Mouse (Mus musculus) CH12.LX (cell line): Measurements from ENCODE around the gene E130114P18Rik. TPM values are rescaled to one million over a fixed set of nuclear protein-coding genes. Genes with fewer than 3 reads are reported as not detected.

Experiments
- DNase-seq: peaks from one replicate; pipeline ENCODE4 v3.0.0-alpha.2; 2013; ENCODE audit errors: extremely low read depth
- H3K27ac ChIP-seq: 2 replicates; pipeline ENCODE4 v1.5.1; 2012; ENCODE audit warnings: low read depth, mild to moderate bottlenecking, control low read depth, moderate library complexity; ENCODE audit not compliant: insufficient read depth
- H3K27me3 ChIP-seq: replicated peaks from 2 replicates; pipeline ENCODE3; 2012; ENCODE audit warnings: inconsistent platforms
- H3K36me3 ChIP-seq, 2 experiments: replicated peaks in 1 of 2; 2 replicates each; pipeline versions ENCODE3 to v1.6.1; 2012; ENCODE audit warnings: inconsistent platforms in 1 of 2, low read length in 1 of 2, mild to moderate bottlenecking in 1 of 2, mixed read lengths in 1 of 2, moderate library complexity in 1 of 2; ENCODE audit not compliant: control insufficient read depth in 1 of 2, insufficient read depth in 1 of 2
- H3K4me1 ChIP-seq, 2 experiments: 2 replicates each; pipeline ENCODE4 v1.6.1; 2012; ENCODE audit warnings: inconsistent platforms in 1 of 2, moderate library complexity in 1 of 2; ENCODE audit not compliant: insufficient read depth in 2 of 2, control insufficient read depth in 1 of 2
- H3K4me2 ChIP-seq: 2 replicates; pipeline ENCODE4 v1.6.1; 2012; ENCODE audit warnings: low read depth, mild to moderate bottlenecking, control low read depth; ENCODE audit not compliant: poor library complexity, insufficient read depth, severe bottlenecking
- H3K4me3 ChIP-seq, 3 experiments: fragments of 150-350 bp in 1 of 3; sonication (generic) in 1 of 3; replicated peaks in 1 of 3; 2 replicates each; pipeline versions ENCODE3 to v1.5.1; 2011 to 2012; ENCODE audit warnings: low read depth in 2 of 3, low read length in 2 of 3, mild to moderate bottlenecking in 2 of 3, moderate library complexity in 2 of 3, control low read depth in 1 of 3, improper control_type of control experiment in 1 of 3, inconsistent platforms in 1 of 3, mixed read lengths in 1 of 3; ENCODE audit not compliant: poor library complexity in 1 of 3
- H3K79me2 ChIP-seq: replicated peaks from 2 replicates; pipeline ENCODE4 v1.6.1; 2012; ENCODE audit warnings: mild to moderate bottlenecking, moderate library complexity; ENCODE audit not compliant: control insufficient read depth, poor library complexity, insufficient read depth, severe bottlenecking; ENCODE audit errors: extremely low read depth
- H3K9ac ChIP-seq: 2 replicates; pipeline ENCODE4 v1.6.1; 2012; ENCODE audit warnings: low read depth, mild to moderate bottlenecking, control low read depth, moderate library complexity; ENCODE audit not compliant: insufficient read depth
- H3K9me3 ChIP-seq: replicated peaks from 2 replicates; pipeline ENCODE3; 2012; ENCODE audit warnings: low read length, inconsistent platforms, mixed read lengths
- CHD1 ChIP-seq: IDR thresholded peaks from 2 replicates; pipeline ENCODE4 v1.6.1; 2012; ENCODE audit warnings: low read depth, low read length, improper control_type of control experiment, inconsistent platforms
- HCFC1 ChIP-seq: IDR thresholded peaks from 2 replicates; pipeline ENCODE4 v1.6.1; 2012; ENCODE audit warnings: low read depth, mild to moderate bottlenecking, inconsistent platforms, low read length, improper control_type of control experiment
- IRF4 ChIP-seq: IDR thresholded peaks from 2 replicates; pipeline ENCODE4 v1.6.1; 2014; ENCODE audit warnings: low read depth, mild to moderate bottlenecking, inconsistent platforms, low read length, improper control_type of control experiment
- JUN ChIP-seq: IDR thresholded peaks from 2 replicates; pipeline ENCODE4 v1.6.1; 2011; ENCODE audit warnings: low read depth, mild to moderate bottlenecking, low read length, improper control_type of control experiment, moderate library complexity; ENCODE audit not compliant: insufficient read depth
- JUND ChIP-seq: conservative IDR thresholded peaks from 2 replicates; pipeline ENCODE4 v1.6.1; 2011; ENCODE audit warnings: low read depth, low read length, improper control_type of control experiment
- MAX ChIP-seq: IDR thresholded peaks from 2 replicates; pipeline ENCODE4 v1.6.1; 2011; ENCODE audit warnings: low read length, improper control_type of control experiment
- MXI1 ChIP-seq: IDR thresholded peaks from 2 replicates; pipeline ENCODE4 v1.6.1; 2011; ENCODE audit warnings: mild to moderate bottlenecking, low read depth, low read length, improper control_type of control experiment
- NELFE ChIP-seq: IDR thresholded peaks from 2 replicates; pipeline ENCODE4 v1.6.1; 2011; ENCODE audit warnings: low read depth, low read length, improper control_type of control experiment
- NRF1 ChIP-seq: IDR thresholded peaks from 2 replicates; pipeline ENCODE4 v1.6.1; 2014; ENCODE audit warnings: low read depth, mild to moderate bottlenecking, inconsistent platforms, low read length, improper control_type of control experiment, moderate library complexity
- PAX5 ChIP-seq: IDR thresholded peaks from 2 replicates; pipeline ENCODE4 v1.6.1; 2012; ENCODE audit warnings: low read length, inconsistent platforms, mixed read lengths
- RAD21 ChIP-seq: IDR thresholded peaks from 2 replicates; pipeline ENCODE4 v1.6.1; 2011; ENCODE audit warnings: low read depth, mild to moderate bottlenecking, low read length, improper control_type of control experiment, moderate library complexity
- SIN3A ChIP-seq: IDR thresholded peaks from 2 replicates; pipeline ENCODE4 v1.6.1; 2012; ENCODE audit warnings: low read length, improper control_type of control experiment, inconsistent platforms
- SMC3 ChIP-seq: IDR thresholded peaks from 2 replicates; pipeline ENCODE4 v1.6.1; 2011; ENCODE audit warnings: low read depth, low read length, improper control_type of control experiment
- TCF12 ChIP-seq: IDR thresholded peaks from 2 replicates; pipeline ENCODE4 v1.6.1; 2014; ENCODE audit warnings: low read depth, mild to moderate bottlenecking, inconsistent platforms, low read length, improper control_type of control experiment
- UBTF ChIP-seq: IDR thresholded peaks from 2 replicates; pipeline ENCODE4 v1.6.1; 2012; ENCODE audit warnings: low read depth, mild to moderate bottlenecking, inconsistent platforms, low read length, improper control_type of control experiment, moderate library complexity
- USF1 ChIP-seq: IDR thresholded peaks from 2 replicates; pipeline ENCODE4 v1.6.1; 2014; ENCODE audit warnings: low read depth, mild to moderate bottlenecking, inconsistent platforms, low read length, improper control_type of control experiment
- USF2 ChIP-seq: conservative IDR thresholded peaks from 2 replicates; pipeline ENCODE4 v1.6.1; 2011; ENCODE audit warnings: low read depth, low read length, improper control_type of control experiment
- ZKSCAN1 ChIP-seq: IDR thresholded peaks from 2 replicates; pipeline ENCODE4 v1.6.1; 2012; ENCODE audit warnings: low read depth, inconsistent platforms, low read length, improper control_type of control experiment, borderline replicate concordance
- ZNF384 ChIP-seq: IDR thresholded peaks from 2 replicates; pipeline ENCODE4 v1.6.1; 2012; ENCODE audit warnings: low read depth, low read length, improper control_type of control experiment, inconsistent platforms
- dilution Hi-C: fragments of 300-500 bp; cut with MboI; formaldehyde crosslinking; loops from 2 replicates; pipeline ENCODE4 v1.14.3; 2020; ENCODE audit warnings: low sequenced_read_pairs; ENCODE audit not compliant: extremely low pct_unique_long_range_greater_than_20kb, extremely low pct_ligation_motif_present
- in situ Hi-C: fragments of 300-500 bp; cut with MboI; formaldehyde crosslinking; loops from 3 replicates; pipeline ENCODE4 v1.14.3; 2019; ENCODE audit warnings: low sequenced_read_pairs, low pct_ligation_motif_present, low pct_unique_long_range_greater_than_20kb, mixed read lengths
- polyA plus RNA-seq: library from polyadenylated mRNA; unstranded; fragments of >175 nt; gene quantifications from 2 replicates; pipeline ENCODE4 v1.2.1, GENCODE M21; 2012; ENCODE audit warnings: low read depth; ENCODE audit not compliant: insufficient read length
- total RNA-seq, 2 experiments: library from RNA; depleted of rRNA; stranded (reverse); fragments of 300-350 nt in 1 of 2; fragments of >200 nt in 1 of 2; gene quantifications; 2 replicates each; pipeline ENCODE4 v1.2.3; 2012 to 2014

The E130114P18Rik gene
- total and polyA plus RNA-seq, 3 experiments = not detected

- no peak overlapping the region for H3K9ac ChIP-seq
- H3K36me3 ChIP-seq = no peaks in the 10 kb centered on the region
- in situ Hi-C loops = no loop called here
- TF ChIP-seq MXI1 (no peak), JUND (no peak), USF1 (no peak), TCF12 (no peak), IRF4 (no peak), MAX (no peak), USF2 (no peak), NELFE (no peak), PAX5 (no peak), RAD21 (no peak), ZNF384 (no peak), SMC3 (no peak), UBTF (no peak), NRF1 (no peak), JUN (no peak), HCFC1 (no peak), SIN3A (no peak), ZKSCAN1 (no peak)
- H3K79me2 ChIP-seq = no peaks in the 10 kb centered on the region
- no peak overlapping the region for H3K4me3 ChIP-seq
- peaks cover 67% of the 10 kb centered on the region for H3K9me3 ChIP-seq
- dilution Hi-C loops = no loop called here
- H3K4me1 ChIP-seq = no peaks in the 10 kb centered on the region
- no peak overlapping the region for H3K4me2 ChIP-seq
- no peak overlapping the region for H3K27ac ChIP-seq
- no peaks in the 10 kb centered on the region for H3K27me3 ChIP-seq
- no peak for DNase-seq
Observed at GRCm38 (mm10) chr4:97769861-97770260, 8.0 kb downstream of the E130114P18Rik start.

DNA sequence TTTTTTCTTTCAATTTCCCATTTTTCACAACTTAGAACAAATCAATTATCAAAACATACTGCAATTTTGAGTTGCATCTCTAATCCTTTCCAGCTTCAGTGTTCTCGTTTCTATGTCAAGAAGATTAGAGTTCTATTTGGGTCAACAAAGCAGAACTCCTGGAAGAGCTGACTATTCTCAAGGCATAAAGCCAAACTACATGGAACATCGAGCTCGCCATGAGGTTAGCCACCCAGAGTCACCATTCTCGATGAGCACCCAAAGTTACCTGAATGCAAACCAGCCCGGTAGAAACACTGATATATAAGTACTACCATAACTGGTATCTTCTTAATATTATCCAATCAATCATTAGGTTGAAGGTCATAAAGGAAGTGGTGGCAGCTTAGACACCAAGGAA lies 10.4 kb downstream of the E130114P18Rik start:
- TF ChIP-seq CHD1 (no peak), PAX5 (no peak)

More for the DNA sequence above, 10.4 kb downstream of the E130114P18Rik start:
- Histone ChIP-seq H3K36me3 (no peaks in the 10 kb centered on the region), H3K4me1 (no peaks in the 10 kb centered on the region), H3K79me2 (no peaks in the 10 kb centered on the region), H3K4me3 (no peak overlapping the region), H3K9ac (no peak overlapping the region), H3K9me3 (peaks cover 62% of the 10 kb centered on the region), H3K4me2 (no peak overlapping the region), H3K27me3 (no peaks in the 10 kb centered on the region), H3K27ac (no peak overlapping the region)
- in situ Hi-C loops = no loop called here
- dilution Hi-C loops = no loop called here
- no peak for DNase-seq
